In genomic region chr9:53934179-53934578, GRCm38 (mm10) we compare ENCODE assay signal across 9 mouse cellular contexts. TPM values are rescaled to one million over a fixed set of nuclear protein-coding genes. Genes with fewer than 3 reads are reported as not detected.
DNase-seq lines count a peak whose midpoint lies in the region; ATAC-seq and TF ChIP-seq lines count a peak whose summit lies in the region.
"Had no signal": no experiment of that assay in that cellular context is flagged by ENCODE, and none has a peak within 500 bp of the region (broad histone marks: within the 10 kb centered on the region; RNA-seq: fewer than 3 reads in every experiment).

No protein-coding gene starts in this region.

- no peak for ATAC-seq in CD4-positive, CD25-positive, alpha-beta regulatory T cell, adult 4 months
- ATAC-seq in midbrain, postnatal 0 days (ENCODE audit: low FRiP score), result no peak

- H3K9ac ChIP-seq in midbrain, postnatal 0 days (replicated peaks; ENCODE audit: low read length, poor library complexity, severe bottlenecking), result no peak overlapping the region
- H3K9ac ChIP-seq: midbrain, embryonic 12.5 days had no signal

- no peaks in the 10 kb centered on the region for H3K9me3 ChIP-seq in midbrain, postnatal 0 days (ENCODE audit: low read length)
- H3K9me3 ChIP-seq: midbrain, embryonic 12.5 days had no signal

- no peaks in the 10 kb centered on the region for H3K4me1 ChIP-seq in embryonic fibroblast, embryonic 13.5 days (ENCODE audit: control insufficient read depth, insufficient read depth, low read length)
- H3K4me1 ChIP-seq in midbrain, postnatal 0 days (ENCODE audit: insufficient read depth, low read length), result no peaks in the 10 kb centered on the region
- H3K4me1 ChIP-seq: midbrain, embryonic 12.5 days had no signal

- no peak for TF ChIP-seq POLR2A in embryonic fibroblast, embryonic 13.5 days (IDR thresholded peaks at IDR 0.05; ENCODE audit: low read depth, low read length)

- peak; percentile 13 for DNase-seq in CD4-positive, CD25-positive, alpha-beta regulatory T cell, adult 2 months (ENCODE audit: low read depth, low spot score)
- peak; percentile 2 for DNase-seq in thymus, postnatal 25 days
- no peak for DNase-seq in thymus, postnatal 0 days (ENCODE audit: low spot score)
- DNase-seq in layer of hippocampus, postnatal 14 days (ENCODE audit: low spot score in 2 of 2), result peak; percentile 66 to 67
- DNase-seq in midbrain, postnatal 0 days (ENCODE audit: low spot score), result peak; percentile 24
- DNase-seq in urinary bladder, adult 2 months (ENCODE audit: low spot score), result no peak

- H3K4me3 ChIP-seq in embryonic fibroblast, embryonic 13.5 days (ENCODE audit: insufficient read depth, low read length), result no peak overlapping the region
- no peak overlapping the region for H3K4me3 ChIP-seq in midbrain, postnatal 0 days (ENCODE audit: low read depth, low read length)
- H3K4me3 ChIP-seq: midbrain, embryonic 12.5 days had no signal

- H3K4me2 ChIP-seq in midbrain, postnatal 0 days (ENCODE audit: low read depth, low read length, poor library complexity, severe bottlenecking), result no peak overlapping the region
- H3K4me2 ChIP-seq: midbrain, embryonic 12.5 days had no signal

- H3K27ac ChIP-seq in embryonic fibroblast, embryonic 13.5 days (ENCODE audit: insufficient read depth, low read length), result no peak overlapping the region
- H3K27ac ChIP-seq in midbrain, postnatal 0 days (ENCODE audit: low read depth, low read length), result no peak overlapping the region
- H3K27ac ChIP-seq: midbrain, embryonic 12.5 days had no signal

- peak; percentile 46; the same call in 1 of the 2 replicates for TF ChIP-seq CTCF in embryonic fibroblast, embryonic 13.5 days (IDR thresholded peaks at IDR 0.05; ENCODE audit: borderline replicate concordance, insufficient read depth, low read length)
- peak; percentile 69 for TF ChIP-seq CTCF in midbrain, postnatal 0 days (IDR thresholded peaks at IDR 0.05)

- peaks cover 7% of the 10 kb centered on the region; the same call in 1 of the 2 replicates for H3K36me3 ChIP-seq in midbrain, postnatal 0 days (ENCODE audit: insufficient read depth, low read length)
- H3K36me3 ChIP-seq: midbrain, embryonic 12.5 days had no signal

- H3K27me3 ChIP-seq in midbrain, postnatal 0 days (ENCODE audit: insufficient read depth, low read length), result no peaks in the 10 kb centered on the region
- H3K27me3 ChIP-seq: midbrain, embryonic 12.5 days had no signal

- 65% methylated on average over 13 of the region's 13 CpGs for WGBS in midbrain, postnatal 0 days

RNA-seq across cellular contexts. Expression of gene Elmod1, which starts 40.9 kb away (rescaled TPM):
- not detected for polyA plus RNA-seq in CD4-positive, CD25-positive, alpha-beta regulatory T cell, adult 4 months (2017; shearing (Covaris generic))
- 0.09 and 0.16 TPM in 2 replicates for polyA plus RNA-seq in thymus, postnatal 0 days (2015; fragmentation: Nextera tagmentation; extraction: Ambion mirVana)
- not detected in 2 replicates for polyA plus RNA-seq in embryonic fibroblast, embryonic 13.5 days (2011; ENCODE audit: insufficient read length, low read depth, missing spikeins)
- 100 to 1,000 TPM; 203 to 208 TPM for total RNA-seq in layer of hippocampus, postnatal 14 days (2021)
- total RNA-seq in midbrain, postnatal 0 days (2014; rRNA removed), result 101 and 104 TPM in 2 replicates
- 21.4 and 26.6 TPM in 2 replicates for polyA plus RNA-seq in midbrain, postnatal 0 days (2015; fragmentation: Nextera tagmentation; extraction: Ambion mirVana)
- polyA plus RNA-seq in urinary bladder, adult 2 months (2012; rRNA removed), result 0.04 and 0.12 TPM in 2 replicates

Comparison
In these comparisons a context has a peak if more than half of its experiments do, and no peak if none do; other contexts are left out.
1. DNase-seq: peak in CD4-positive, CD25-positive, alpha-beta regulatory T cell, adult 2 months (single experiment), thymus, postnatal 25 days (single experiment), layer of hippocampus, postnatal 14 days (2 of 2) and midbrain, postnatal 0 days (single experiment); none in thymus, postnatal 0 days (single experiment) and urinary bladder, adult 2 months (single experiment).
2. RNA of gene Elmod1, which starts 40.9 kb away (polyA plus RNA-seq): 21.4 to 26.6 TPM in midbrain, postnatal 0 days; 0.09 to 0.16 TPM in thymus, postnatal 0 days, 0.04 to 0.12 TPM in urinary bladder, adult 2 months, not detected in CD4-positive, CD25-positive, alpha-beta regulatory T cell, adult 4 months and not detected in embryonic fibroblast, embryonic 13.5 days; every median in the first group is over 10 times any median in the second.